Mouse (Mus musculus) layer of hippocampus, postnatal 10 days (tissue): ENCODE measurements around the gene Rapgef1. TPM values are rescaled to one million over a fixed set of nuclear protein-coding genes. Genes with fewer than 3 reads are reported as not detected.

Experiments
- DNase-seq, 2 experiments: peaks; one replicate each; pipeline ENCODE4 v3.0.0; 2021; ENCODE audit warnings: low spot score in 2 of 2
- total RNA-seq, 2 experiments: library from RNA; stranded (reverse); gene quantifications; 2 replicates each; pipeline ENCODE4 v1.2.3; 2021

Gene Rapgef1
- total RNA-seq, 2 experiments from 2014 or later = 119 to 123 TPM

DNA sequence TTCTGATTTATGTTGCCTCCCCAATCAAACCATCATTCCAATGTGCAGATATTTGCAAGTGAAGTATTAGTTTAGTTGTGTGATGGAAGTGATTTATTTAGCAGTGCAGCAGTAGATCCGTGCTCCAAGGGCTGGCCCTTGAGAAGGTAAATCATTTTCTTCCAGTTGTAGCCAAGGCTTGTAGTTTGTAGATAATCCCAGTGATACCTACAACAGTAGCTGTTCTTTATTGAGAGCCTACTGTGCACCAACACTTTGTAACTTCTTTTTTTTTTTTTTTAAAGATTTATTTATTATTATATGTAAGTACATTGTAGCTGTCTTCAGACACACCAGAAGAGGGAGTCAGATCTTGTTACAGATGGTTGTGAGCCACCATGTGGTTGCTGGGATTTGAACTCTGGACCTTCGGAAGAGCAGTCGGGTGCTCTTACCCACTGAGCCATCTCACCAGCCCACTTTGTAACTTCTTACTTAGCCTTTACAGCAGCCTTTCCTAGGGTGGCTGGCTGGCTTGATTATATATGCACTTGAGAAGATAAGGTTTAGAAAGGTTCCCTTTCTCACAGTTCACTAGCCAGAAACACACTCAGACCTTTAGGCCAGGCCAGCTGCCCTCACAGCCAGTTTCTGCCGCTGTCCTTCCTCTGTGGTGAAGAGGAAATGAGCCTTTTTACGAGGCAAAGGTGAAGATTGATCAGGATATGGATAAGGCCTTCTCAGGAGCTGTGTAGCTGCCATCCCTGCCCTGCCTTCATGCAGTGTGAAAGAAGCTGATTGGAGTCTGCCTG lies 20.6 kb downstream of the Rapgef1 start:
- DNase-seq = no peak

DNA sequence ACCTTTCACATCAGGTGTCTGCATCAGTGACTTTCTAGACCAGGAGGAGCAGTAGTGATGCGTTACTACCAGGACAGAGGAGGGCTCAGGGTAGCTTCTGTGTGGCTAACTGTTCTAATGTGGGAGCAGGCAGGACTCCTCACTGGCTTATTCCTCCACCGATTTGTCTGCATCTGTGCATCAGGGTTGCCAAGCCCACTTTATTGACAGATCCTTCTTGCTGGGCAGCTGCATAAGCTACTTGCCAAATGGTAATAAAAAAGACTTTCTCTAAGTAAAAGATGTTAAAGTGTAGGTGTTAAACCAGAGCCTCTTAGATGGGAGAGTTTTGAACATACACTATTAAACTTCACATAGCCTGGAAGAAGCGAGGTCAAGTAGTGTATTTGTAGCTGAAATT lies 22.2 kb downstream of the Rapgef1 start:
- no peak for DNase-seq

DNA sequence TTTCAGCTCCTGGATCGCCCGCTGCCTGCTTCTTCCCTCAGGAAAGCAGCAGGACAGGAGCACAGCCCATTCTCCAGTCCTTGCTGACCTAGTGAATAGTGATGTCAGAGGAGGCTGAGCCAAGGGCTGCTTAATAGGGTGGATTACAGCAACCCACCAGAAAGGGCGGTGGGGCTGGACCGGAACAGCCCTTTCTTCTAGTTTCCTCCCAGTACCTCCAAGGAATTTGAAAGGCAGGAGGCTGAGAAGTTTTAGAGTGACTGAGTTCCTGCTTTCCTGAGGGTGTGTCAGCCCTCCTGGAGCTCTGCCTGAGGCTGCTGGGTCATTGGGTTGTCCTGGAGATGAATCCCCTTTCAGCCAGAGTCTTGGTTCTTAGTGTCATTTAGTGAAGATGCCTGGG lies 23.9 kb downstream of the Rapgef1 start:
- no peak for DNase-seq

DNA sequence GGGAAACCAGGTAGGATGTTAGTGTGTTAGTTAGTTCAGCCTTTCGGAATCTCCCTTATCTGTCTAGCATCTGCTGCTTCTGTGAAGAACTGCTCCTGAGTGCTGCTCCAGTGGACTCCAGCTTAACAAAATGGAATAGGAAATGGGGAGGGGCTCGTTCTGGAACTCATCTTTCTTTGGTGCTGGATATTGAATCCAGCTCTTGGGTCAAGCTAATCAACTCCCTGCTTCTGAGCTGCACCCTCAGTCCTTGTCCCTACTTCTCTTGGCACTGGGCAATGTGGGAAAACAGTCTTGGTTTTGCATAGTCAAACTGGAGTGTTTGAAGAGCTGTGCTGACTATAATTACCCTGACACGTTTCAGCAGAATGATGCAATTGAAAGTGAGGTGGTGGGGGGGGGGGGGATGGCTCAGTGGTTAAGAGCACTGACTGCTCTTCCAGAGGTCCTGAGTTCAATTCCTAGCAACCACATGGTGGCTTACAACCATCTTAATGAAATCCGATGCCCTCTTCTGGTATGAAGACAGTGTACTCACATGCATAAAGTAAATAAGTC lies 25.6 kb downstream of the Rapgef1 start:
- no peak for DNase-seq

DNA sequence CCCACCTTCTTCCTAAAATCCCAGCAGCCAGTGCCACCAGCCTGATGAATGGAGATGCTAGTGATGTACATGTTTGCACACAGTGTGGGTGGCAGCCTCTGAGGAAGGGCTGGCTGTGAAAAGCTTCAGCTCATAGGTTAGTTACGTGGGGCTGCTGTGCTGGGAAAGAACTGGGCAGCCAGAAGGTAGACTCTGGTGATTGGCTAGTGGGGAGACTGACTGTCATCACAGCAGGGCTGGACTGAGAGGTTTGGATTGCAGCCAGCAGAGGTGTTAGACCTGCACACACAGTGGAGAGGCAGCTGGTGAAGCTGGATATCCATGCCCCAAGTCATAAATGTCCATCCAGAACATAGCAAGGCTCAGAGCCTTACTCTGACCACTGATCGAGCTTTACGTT lies 27.1 kb downstream of the Rapgef1 start:
- no peak for DNase-seq

DNA sequence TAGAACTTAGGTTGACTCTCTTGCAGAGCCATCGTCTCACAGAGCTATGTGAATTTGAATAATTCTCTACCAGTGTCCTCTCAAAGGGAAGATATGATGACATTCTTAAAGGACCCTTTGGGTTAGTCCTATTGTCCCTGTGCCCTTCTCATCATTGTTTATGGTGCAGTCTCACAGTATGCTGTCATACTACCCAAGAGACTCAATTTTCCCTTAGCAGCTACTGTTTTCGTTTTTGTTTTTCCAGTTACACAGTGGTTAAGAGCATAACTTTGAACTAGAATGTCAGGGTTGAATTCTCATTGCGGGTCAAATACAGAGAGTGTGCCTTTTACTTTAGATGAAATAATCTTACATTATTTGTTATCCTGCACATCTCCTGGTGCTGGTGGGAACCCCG lies 27.6 kb downstream of the Rapgef1 start:
- no peak for DNase-seq

DNA sequence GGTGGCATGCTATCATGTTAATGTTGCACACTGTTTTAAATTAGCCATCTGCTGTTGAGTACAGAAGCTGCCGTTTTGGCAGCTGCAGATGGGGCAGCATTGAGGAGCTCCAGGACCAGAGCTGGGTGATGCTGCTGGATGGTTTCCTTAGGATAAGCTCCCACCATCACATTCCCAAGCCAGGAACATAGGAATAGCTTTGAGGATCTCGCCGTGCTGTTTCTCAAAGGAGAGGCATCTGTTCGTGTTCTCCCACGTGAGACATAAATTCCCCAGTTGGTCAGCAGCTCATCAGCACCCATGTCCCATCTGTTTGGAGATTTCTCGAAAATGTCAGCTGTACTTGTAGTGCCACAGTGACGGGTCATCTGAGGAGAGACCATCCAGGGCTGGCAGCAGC lies 28.3 kb downstream of the Rapgef1 start:
- DNase-seq = peak; percentile 36 to 42

DNA sequence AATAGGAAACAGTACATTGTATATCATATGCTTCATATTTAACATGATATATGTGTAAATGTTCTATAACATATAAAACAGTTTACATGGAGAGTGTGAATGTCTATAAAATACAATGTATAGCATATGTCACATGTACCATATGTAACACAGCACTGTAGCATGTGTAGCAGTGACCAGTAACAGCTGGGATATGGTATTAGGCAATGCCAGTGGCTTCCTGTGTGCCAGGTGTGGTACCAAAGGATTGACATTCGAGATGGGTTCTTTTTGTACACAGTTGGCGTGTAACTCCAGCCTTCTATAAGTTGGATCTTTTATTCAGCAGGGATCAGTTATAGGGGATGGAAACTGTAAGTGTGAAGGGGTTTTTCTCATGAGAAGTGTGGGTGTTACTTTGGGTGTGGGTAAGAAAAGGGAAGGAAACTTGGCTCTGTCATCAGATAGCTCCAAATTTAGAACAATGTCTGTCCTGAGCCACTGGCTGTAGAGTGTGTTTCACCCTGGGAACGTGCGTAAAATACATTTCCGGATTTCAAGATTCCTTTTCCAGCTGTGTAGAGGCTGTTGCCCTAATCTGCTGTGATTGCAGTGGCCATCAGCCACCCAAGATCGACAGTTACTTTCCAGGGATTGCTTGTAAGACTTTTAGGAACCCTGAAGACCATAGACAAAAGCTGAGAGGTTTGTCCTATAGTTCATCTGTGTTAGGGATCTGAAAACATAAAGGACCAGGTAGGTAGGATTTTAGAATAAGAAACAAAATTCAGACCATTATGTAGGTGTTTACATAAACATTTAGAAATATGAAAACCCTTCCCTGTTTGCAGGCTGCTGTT lies 29.7 kb downstream of the Rapgef1 start:
- no peak for DNase-seq

DNA sequence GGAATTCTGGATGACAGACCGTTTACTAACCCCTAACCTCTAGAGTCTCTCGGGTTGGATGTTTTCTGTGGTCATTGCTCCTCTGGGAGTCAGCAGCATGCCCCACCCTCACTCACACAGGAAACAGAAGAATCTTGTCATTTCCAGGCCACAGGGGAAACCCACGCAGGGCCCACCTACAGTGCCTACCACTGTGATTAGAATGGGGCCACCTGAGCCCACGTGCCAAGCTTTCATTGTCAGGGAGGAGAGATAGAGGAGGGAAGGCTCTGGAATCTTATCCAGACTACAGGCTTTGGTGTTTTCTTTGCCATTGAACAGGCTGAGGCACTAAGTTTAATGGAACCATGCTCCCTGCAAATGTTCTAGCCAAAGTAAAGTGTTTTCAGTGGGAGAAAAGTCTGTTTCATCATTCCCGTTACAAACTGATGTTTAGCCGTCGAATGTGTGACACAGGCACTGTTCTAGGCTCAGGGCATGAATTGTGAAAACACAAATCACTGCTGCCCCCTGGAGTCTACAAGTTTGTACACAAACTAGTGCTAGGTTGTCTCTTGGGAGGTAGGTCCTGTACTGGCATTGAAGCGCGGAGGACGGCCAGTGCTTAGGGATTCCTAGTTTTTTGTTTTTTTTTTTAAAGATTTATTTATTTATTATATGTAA lies 30.4 kb downstream of the Rapgef1 start:
- peak in 1 of 2 experiments; percentile 49 for DNase-seq

DNA sequence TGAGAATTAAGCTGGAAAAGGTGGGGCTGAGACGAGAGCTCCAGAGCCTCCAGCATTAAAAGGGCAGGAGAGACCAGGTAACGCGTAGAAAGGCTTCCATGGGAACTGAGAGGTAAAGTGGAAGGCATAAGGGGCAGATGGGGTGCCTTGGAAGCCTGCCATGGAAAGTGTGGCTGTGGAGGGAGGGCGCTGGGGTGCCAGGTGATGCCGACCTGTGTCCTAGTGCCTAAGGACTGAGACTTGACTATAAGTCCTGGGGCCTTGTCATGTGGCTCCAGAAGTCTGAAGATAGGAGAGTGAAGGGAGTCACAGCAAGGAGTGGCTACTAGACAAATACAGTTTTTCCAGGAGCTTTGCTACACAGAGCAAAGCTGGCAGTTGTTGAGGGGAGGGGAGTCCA lies 32.4 kb downstream of the Rapgef1 start:
- no peak for DNase-seq

DNA sequence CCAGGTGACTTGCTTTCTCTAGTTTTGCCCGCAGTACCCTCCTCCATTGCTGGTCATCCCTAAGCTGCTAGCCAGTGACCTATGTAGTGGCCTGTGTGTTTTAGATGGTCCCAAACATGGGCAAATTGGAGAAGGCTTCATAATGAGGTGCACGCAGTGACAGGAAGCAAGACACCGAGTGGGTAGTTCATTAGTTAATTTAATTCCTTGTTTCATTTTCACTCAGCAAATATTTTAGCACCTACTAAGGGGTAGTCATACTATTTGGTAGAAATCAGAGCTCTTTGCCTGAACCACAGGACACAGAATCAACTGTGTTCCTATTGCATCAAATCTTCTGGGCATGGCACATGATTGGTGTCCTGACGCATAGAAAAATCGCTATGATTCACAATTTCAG lies 35.9 kb downstream of the Rapgef1 start:
- no peak for DNase-seq

DNA sequence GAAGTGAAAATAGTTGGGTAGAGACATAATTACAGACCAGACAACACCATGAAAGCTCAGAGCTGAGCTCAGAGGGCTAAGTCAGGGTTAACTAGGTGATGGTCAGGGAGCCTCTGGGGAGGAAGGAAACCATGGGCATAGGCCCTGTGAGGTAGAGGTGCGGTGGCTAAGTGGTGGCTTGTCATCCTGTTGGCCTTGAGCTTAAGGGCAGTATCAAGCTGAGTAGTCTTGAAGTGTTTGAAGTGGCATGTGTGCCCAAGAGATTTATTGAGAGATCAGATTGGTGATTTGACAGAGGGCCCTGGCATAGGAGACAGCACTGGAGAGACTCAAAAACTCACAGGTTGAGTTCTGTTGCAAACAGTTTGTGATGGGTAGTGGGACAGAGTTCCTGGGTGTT lies 36.6 kb downstream of the Rapgef1 start:
- no peak for DNase-seq

DNA sequence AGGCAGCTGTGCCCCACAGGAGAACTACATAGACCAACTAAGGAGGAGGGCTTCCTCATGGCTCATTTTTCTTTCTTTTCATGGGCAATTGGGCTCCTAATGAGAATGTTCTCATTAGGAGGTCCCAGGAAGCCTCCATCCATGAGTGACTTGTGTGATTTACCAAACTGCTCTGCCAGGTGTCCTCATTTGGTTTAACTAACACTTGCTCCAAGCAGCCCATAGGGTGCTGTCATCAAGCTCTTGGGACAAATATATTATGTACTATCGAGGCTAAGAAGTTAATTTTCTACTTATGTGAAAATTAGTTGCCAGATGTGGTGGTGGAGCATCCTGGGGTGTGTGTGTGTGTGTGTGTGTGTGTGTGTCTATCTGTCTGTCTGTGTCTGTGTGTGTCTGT lies 37.6 kb downstream of the Rapgef1 start:
- DNase-seq = no peak

DNA sequence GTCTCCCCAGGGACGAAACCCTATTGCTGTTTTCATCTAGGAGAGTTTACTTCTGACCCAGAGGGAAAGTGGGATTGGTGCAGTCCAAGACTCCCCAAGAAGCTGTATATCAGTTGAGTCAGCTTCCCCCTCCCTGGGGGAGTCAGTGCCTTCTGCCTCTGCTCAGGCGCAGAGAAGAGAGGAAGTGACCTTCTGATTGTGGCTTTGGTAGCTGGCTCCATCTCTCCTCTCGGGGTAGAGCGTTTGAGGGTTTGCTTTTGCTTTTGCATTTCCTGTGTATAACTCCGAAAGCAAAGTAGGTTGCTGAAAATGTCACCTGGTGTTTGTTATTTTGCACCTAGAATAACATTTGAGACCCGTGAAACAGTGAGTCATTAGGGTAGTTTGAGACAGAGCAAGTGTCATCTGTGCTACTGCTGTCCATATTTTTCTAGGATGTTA lies 42.3 kb downstream of the Rapgef1 start:
- no peak for DNase-seq

DNA sequence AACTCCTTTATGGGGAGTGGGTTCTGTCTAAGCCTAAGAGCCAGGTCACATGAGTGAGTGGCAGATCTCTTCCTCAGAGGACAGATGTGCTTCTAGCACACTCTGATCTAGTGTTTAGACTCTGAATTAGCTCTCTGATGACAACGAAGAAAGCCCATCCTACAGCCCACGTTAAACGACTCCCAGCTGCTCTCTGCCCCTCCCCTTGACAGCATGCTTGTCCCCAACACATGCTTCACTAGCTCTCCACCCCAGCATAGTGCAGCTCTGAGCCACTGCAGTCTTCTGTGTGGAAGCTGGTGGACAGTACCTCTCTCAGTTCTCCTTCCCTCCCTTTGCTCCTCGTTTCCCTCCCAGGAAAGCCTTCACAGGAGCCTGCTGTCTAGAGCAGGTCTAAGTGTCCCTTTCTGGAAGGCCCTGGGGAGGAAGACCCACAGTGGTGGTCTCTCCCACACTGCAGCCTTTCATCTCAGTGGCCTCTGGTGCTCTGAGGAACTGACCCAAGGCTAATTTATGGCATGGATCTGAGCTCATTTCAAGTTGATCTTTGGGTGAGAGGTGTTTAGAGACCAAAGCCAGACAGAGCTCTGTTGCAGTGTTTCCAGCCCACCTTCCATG lies 43.8 kb downstream of the Rapgef1 start:
- DNase-seq = no peak

DNA sequence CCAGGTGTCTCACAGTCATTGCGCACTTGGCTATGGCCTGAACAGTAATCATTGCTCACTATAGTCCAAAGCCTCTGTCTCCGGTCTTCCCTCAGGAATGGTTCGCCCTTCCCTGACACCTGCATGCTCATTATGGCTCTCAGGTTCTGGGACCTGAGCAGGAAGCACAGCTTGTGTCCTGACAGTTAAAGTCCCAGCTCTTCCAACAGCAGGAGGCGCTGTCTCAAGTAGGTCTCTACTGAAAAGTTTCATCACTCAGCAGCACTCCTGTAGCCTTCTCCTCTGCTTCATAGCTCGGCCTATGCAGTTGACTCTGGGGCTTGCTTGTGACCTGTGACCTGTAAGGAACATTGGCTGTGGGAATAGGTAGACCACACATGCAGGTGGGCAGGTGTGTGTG lies 45.9 kb downstream of the Rapgef1 start:
- no peak for DNase-seq

DNA sequence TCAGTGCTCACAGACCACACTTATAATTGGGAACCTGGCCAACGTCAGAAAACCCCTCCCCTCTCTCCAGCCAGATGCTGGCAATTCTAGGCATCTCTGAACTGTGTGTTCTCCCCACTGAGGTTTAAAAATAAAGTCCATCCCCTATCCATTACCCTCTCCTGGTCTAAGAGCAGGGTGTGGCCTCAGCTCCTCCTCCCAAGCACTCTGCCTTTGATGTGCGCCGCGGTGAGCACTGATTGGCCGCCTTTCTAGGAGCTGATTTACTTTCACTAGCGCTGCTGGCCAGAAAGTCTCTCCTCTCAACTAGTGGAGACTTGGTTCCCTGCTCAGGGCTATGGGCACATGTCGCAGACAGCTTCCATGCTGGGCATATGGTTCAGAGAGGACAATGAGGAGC lies 47.1 kb downstream of the Rapgef1 start:
- no peak for DNase-seq

DNA sequence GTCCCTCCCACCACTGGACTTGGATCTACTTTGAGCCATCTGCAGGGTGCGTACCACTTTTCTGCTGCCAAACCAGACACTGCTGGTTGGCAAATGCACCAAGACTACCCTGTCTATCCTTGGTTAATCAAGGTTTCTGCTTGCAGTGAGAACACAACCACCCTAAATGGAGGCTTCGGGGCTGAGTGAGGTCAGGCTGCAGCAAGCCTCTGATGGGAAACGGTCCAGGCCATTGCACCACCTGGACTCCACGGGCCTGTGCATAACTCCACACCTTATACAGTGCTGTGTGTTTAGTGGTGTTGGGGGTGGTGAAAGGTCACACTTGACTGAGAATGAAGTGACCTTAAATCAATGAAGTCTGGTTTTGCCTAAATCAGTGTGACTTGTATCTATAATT lies 47.6 kb downstream of the Rapgef1 start:
- no peak for DNase-seq

DNA sequence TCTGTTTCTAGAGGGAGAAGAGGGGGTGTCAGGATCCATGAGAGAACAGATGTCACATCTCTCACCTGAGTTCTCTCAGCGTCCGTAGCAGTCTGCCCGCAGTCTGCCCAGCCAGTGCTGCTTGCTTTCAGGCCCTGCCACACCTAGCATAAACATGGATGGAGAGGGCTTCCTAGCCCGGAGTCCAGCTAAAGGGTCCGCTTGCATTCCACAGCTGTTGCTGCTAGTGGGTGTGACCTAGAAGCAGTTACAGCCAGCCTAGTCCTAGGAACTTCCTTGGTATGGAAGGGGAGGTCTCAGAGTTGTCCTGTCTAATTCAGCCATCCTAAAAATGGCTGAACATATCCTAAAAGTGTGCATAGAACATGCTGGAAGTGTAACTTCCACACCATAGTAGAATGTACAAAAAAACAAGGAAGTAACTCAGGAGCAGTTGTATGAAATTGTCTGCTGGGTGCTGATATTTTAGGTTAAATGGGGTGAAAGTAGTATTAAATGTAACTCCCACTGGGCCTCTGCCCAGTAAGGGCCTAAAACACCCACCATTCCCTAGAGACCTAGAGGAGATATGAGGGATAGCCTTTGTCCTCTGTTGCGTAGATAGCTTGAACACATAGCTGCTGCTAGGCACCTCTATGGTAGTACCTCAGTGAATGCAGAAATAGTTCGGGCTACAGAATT lies 48.6 kb downstream of the Rapgef1 start:
- DNase-seq = no peak

DNA sequence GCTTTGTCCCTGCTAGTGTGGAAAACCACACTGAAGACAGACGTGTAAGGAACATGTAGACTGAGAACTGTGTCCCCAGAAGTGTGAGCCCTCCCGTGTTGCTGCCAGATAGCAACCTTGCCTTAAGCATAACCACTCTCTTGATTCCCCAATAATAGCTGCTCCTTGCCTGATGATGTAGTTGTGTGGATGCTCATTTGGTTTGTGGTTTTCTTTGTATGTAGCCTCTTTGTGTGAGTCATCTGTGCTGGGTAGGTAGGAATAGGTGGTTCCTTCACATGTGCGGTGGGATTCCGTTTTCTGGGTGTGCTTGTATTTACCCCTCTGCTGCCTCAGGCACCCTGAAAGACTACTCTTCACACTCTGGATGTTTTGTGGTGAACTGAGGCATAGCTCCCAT lies 49.4 kb downstream of the Rapgef1 start:
- no peak for DNase-seq

DNA sequence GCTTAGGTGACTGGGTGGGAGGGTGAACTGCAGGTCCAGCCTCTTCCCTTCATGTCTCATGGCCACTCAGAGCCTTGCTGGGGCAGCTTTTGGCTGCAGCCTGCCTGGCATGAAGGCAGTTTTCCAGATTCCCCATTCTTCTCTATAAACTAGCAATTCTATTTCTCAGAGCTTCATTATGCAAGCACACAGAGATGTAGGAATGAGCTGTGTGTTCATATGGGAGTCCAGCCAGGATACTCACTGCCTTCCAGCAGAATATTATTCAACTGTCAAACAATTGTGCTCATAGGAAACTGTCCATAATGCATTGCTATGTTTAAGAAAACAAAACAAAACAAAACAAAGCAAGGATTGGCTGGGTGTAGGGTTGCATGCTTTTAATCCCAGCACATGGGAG lies 50.2 kb downstream of the Rapgef1 start:
- DNase-seq = no peak
